Mouse (Mus musculus) G1E (cell line): Measurements from ENCODE around the gene Lgmn. TPM values are rescaled to one million over a fixed set of nuclear protein-coding genes. Genes with fewer than 3 reads are reported as not detected.

Experiments used
- ATAC-seq: 2 replicates; pipeline ENCODE4 v1.8.0; 2016; ENCODE audit warnings: mild to moderate bottlenecking; ENCODE audit not compliant: insufficient number of reproducible peaks, poor library complexity, low FRiP score, severe bottlenecking; ENCODE audit errors: extremely low read depth
- DNase-seq: peaks from one replicate; pipeline ENCODE4 v3.0.0; 2012; ENCODE audit warnings: low spot score
- H3K27me3 ChIP-seq: 2 replicates; pipeline ENCODE4 v1.6.1; 2012; ENCODE audit warnings: mild to moderate bottlenecking, low read length, inconsistent platforms; ENCODE audit not compliant: insufficient read depth
- H3K36me3 ChIP-seq: replicated peaks from 2 replicates; pipeline ENCODE3; 2012; ENCODE audit warnings: mild to moderate bottlenecking, inconsistent platforms
- H3K4me1 ChIP-seq: 2 replicates; pipeline ENCODE4 v1.6.1; 2012; ENCODE audit warnings: low read depth, low read length, inconsistent platforms, mixed read lengths; ENCODE audit not compliant: insufficient read depth
- H3K4me3 ChIP-seq: 2 replicates; pipeline ENCODE4 v1.5.1; 2012; ENCODE audit warnings: low read depth, mild to moderate bottlenecking, inconsistent platforms, low read length, moderate library complexity, mixed read lengths
- H3K9me3 ChIP-seq: replicated peaks from 2 replicates; pipeline ENCODE4 v1.6.1; 2012; ENCODE audit warnings: inconsistent platforms
- CTCF ChIP-seq: IDR thresholded peaks from 2 replicates; pipeline ENCODE4 v1.5.1; 2012; ENCODE audit warnings: low read depth, low read length, inconsistent platforms, mixed read lengths
- GATA1 ChIP-seq: IDR thresholded peaks from 2 replicates; pipeline ENCODE4 v1.6.1; 2012; ENCODE audit warnings: borderline replicate concordance, low read length, inconsistent platforms, mixed read lengths
- GATA2 ChIP-seq: IDR thresholded peaks from 2 replicates; pipeline ENCODE4 v1.6.1; 2012; ENCODE audit warnings: low read depth, low read length, inconsistent platforms, borderline replicate concordance
- POLR2AphosphoS5 ChIP-seq: IDR thresholded peaks from 2 replicates; pipeline ENCODE4 v1.6.1; 2012; ENCODE audit warnings: low read depth, low read length, inconsistent platforms; ENCODE audit not compliant: insufficient replicate concordance
- TAL1 ChIP-seq: conservative IDR thresholded peaks from 2 replicates; pipeline ENCODE4 v1.6.1; 2012; ENCODE audit warnings: low read depth, low read length, inconsistent platforms, mixed read lengths
- polyA plus RNA-seq: library from polyadenylated mRNA; stranded (reverse); fragments of >175 nt; gene quantifications from 2 replicates; pipeline ENCODE4 v1.2.3, GENCODE M21; 2012
- total RNA-seq, 2 experiments: library from RNA; stranded (forward) in 1 of 2; stranded (reverse) in 1 of 2; fragments of 200-1000 nt in 1 of 2; fragments of >200 nt in 1 of 2; fragmentation: Nextera tagmentation in 1 of 2; gene quantifications; 2 replicates each; pipeline ENCODE4 v1.2.3; 2014 to 2017

Gene Lgmn
- total and polyA plus RNA-seq, 3 experiments = 1.7 to 22.0 (median 14.0) TPM

DNA sequence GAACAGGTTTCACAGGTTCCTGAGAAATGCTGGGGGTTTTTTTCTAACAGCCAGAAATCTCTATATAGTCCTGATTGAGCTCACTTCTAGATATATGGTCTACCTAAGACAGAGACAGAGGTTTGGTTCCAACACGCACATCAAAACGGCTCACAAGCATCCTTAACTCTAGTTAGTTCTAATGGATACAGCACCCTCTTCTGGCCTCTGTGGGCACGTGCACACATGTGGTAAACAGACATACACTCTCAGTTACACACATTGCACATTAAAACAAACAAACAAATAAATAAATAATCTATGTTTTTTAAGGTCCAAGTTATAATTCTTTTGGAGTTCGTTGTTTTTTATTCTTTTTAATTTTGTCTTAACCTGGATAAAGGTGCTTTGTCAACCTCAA is 25.0 kb upstream of the Lgmn start:
- ATAC-seq = no peak
- no peak for DNase-seq
- Histone ChIP-seq H3K36me3 (no peaks in the 10 kb centered on the region), H3K9me3 (no peaks in the 10 kb centered on the region), H3K4me3 (no peak overlapping the region), H3K4me1 (peaks cover 5% of the 10 kb centered on the region), H3K27me3 (peaks cover 23% of the 10 kb centered on the region)
- 0 out of 2 replicates have a peak, but pooled peaks have one; percentile 13 for TF ChIP-seq CTCF
- TF ChIP-seq TAL1 = no peak

DNA sequence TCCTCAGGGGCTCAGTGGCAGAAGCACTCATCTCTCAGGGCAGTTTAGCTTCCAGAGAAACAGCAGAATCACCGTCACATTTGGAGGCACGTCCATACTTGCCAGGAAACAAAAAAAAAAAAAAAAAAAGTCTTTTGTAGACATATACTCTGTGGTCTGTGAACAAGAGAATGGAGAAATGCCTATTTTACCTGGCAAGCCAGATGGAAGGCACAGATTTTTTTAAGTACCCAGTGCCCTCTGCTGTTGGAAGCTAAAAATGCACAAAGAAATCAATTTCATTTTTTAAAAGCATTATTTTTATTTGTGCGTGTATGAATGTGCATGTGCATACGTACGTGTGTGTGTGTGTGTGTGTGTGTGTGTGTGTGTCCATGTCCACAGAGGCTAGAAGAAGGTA is 21.6 kb upstream of the Lgmn start:
- peaks cover 9% of the 10 kb centered on the region for H3K4me1 ChIP-seq
- ATAC-seq (no peak), DNase-seq (no peak)
- TF ChIP-seq POLR2AphosphoS5 (no peak), CTCF (0 out of 2 replicates have a peak, but pooled peaks have one; percentile 19), TAL1 (no peak)
- no peaks in the 10 kb centered on the region for H3K9me3 ChIP-seq
- no peaks in the 10 kb centered on the region for H3K36me3 ChIP-seq
- H3K4me3 ChIP-seq = no peak overlapping the region
- H3K27me3 ChIP-seq = peaks cover 39% of the 10 kb centered on the region

DNA sequence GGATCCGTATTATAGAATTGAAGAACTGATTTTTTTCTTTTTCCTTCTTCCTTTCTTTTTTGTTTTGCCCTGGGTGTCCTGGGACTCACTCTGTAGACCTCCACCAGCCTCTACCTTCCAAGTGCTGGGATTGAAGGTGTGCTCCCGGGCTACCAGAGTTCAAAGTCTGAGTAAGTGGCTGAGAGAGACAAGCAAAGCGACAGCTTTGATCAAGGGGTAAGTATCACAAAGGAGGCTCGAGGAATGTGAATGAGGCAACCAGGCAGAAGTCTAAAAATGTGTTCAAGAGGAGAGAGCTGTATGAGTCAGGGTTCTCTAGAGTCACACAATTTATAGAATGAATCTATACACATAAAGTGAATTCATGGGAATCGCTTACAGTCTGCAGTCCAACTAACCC is 20.4 kb upstream of the Lgmn start:
- Histone ChIP-seq H3K27me3 (peaks cover 37% of the 10 kb centered on the region), H3K4me1 (peaks cover 18% of the 10 kb centered on the region), H3K9me3 (no peaks in the 10 kb centered on the region), H3K4me3 (no peak overlapping the region), H3K36me3 (no peaks in the 10 kb centered on the region)
- ATAC-seq (no peak), DNase-seq (no peak)
- TF ChIP-seq POLR2AphosphoS5 = no peak
- TF ChIP-seq CTCF = no peak
- TF ChIP-seq GATA1 = no peak
- no peak for TF ChIP-seq GATA2
- no peak for TF ChIP-seq TAL1

DNA sequence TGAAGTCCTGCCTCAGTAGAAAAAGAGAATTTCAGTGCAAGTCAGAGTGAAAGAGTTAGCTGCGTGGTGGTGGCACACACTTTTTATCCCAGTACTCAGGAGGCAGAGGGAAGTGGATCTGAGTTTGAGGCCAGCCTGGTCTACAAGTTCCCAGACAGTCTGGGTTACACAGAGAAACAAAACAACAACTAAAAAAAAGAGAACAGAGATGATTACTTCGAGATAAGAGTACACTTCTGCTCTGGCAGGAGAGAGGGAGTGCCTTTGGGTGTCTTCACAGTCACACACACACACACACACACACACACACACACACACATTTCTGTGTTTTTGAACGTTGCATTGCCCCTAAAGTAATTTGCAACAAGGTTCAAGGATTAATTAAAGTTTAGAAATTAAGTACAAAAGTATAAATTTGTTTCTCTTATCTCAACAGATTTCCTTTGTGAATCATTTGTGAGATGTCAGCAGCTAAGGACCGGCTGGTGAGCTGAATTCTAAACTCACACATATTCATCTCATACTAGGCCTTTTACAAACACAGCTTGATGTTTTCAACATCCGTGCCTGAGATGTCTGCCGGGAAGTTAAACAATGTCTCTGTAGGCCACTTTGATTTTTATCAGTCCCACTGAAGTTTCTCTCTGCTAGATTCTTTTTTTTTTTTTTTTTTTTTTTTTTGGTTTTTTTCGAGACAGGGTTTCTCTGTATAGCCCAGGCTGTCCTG is 17.0 kb upstream of the Lgmn start:
- ATAC-seq = peak; percentile 55; the same call in 1 of the 2 replicates
- Histone ChIP-seq H3K9me3 (no peaks in the 10 kb centered on the region), H3K27me3 (peaks cover 18% of the 10 kb centered on the region), H3K4me3 (no peak overlapping the region), H3K36me3 (no peaks in the 10 kb centered on the region), H3K4me1 (peaks cover 24% of the 10 kb centered on the region)
- TF ChIP-seq GATA1 (no peak), GATA2 (no peak), TAL1 (no peak), POLR2AphosphoS5 (no peak), CTCF (no peak)
- no peak for DNase-seq

DNA sequence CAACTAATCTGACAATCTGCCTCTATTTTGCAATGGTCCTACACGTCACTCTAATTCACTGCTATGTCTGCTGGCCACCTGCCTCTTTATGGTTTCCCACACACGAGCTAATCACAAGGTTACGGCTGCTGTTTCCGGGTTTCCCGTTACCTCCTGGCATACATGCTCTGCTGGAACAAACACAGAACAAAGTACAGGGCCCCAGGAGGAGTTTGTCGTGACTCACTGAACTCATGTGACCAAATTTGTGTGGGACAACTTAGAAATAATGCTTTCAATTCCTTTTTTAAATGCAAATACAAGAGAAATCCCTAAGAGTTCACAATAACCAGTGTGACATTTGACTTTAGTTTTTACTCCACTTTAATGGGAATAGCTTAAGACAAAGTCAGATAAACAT is 14.0 kb upstream of the Lgmn start:
- H3K4me3 ChIP-seq = no peak overlapping the region
- no peaks in the 10 kb centered on the region for H3K9me3 ChIP-seq
- H3K27me3 ChIP-seq = peaks cover 22% of the 10 kb centered on the region
- ATAC-seq = no peak
- no peak for TF ChIP-seq TAL1
- TF ChIP-seq CTCF = no peak
- no peak for TF ChIP-seq GATA2
- TF ChIP-seq GATA1 = no peak
- TF ChIP-seq POLR2AphosphoS5 = no peak
- no peak for DNase-seq
- no peaks in the 10 kb centered on the region for H3K36me3 ChIP-seq
- peaks cover 43% of the 10 kb centered on the region for H3K4me1 ChIP-seq

DNA sequence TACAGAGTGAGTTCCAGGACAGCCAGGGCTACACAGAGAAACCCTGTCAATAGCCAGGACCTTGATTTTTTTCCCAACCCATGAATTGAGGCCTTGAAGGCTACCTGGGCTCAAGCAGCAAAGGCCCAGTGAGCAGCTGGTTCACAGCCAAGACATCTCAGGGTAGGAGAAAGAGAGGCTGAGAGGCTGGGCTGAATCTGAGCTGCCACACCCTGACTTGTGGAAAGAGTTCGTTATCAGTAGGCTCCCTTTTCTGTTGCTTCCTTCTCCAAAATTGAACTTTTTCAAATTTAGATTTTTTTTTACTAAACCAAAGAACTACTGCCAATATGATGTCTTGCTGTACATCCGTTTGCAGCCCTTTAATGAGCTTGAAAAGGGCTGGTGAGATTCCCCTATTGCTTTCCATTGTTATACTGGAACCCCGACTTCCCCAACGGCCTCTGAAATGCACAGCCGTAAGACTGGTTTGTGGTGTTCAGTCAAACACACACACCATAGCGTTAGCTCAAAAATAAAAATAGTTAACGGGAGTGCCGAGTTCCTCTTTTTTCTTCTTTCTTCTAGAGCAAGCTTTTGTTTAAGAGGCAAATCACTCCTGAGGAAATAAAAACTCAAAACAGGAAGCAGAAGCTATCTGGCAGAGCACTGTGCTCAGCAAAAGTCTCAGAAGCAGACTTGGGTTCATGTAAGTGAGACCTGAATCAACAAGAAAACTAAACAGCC is 11.7 kb upstream of the Lgmn start:
- peaks cover 22% of the 10 kb centered on the region for H3K27me3 ChIP-seq

More for the DNA sequence above, 11.7 kb upstream of the Lgmn start:
- Histone ChIP-seq H3K9me3 (no peaks in the 10 kb centered on the region), H3K4me3 (no peak overlapping the region; the same call in 1 of the 2 replicates), H3K36me3 (no peaks in the 10 kb centered on the region), H3K4me1 (peaks cover 37% of the 10 kb centered on the region)
- peak; percentile 67 for ATAC-seq
- TF ChIP-seq TAL1 (no peak), POLR2AphosphoS5 (no peak)
- DNase-seq = no peak
